Mouse (Mus musculus) liver, adult 10 weeks (tissue): Measurements from ENCODE around the gene Lce1m. TPM values are rescaled to one million over a fixed set of nuclear protein-coding genes. Genes with fewer than 3 reads are reported as not detected.

Experiments used
- polyA plus RNA-seq: library from polyadenylated mRNA; stranded (reverse); fragments of 350-450 nt; fragmentation: Illumina TruSeq; extraction: RNeasy Lipid Tissue Mini Kit (QIAGEN cat#74804); gene quantifications from one replicate; pipeline ENCODE4 v1.2.3, GENCODE M21; 2014; ENCODE audit warnings: low read depth, low replicate concordance

The Lce1m gene
- not detected for polyA plus RNA-seq

DNA sequence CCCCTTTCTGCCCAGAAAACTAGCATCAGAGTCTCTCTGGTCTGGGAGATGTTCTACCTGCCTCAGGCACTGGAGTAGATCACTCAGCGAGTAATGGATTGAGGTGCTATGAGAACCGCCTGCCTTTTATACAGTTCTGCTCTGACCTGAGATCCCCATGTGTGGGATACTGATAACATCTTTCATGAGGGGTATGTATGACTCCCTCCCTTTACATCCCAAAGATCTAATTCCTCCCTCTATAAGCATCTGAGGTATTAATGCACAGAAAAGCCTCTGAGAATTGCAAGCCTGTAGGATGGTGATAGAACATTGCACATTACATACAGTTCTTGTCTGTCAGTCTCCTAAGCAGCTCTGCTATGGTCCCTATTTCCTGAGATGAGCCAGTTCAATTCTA is at the start of gene Lce1m:
TSS of gene Lce1m (minus strand) at position 101 of the 400 bp plus-strand sequence.

DNA sequence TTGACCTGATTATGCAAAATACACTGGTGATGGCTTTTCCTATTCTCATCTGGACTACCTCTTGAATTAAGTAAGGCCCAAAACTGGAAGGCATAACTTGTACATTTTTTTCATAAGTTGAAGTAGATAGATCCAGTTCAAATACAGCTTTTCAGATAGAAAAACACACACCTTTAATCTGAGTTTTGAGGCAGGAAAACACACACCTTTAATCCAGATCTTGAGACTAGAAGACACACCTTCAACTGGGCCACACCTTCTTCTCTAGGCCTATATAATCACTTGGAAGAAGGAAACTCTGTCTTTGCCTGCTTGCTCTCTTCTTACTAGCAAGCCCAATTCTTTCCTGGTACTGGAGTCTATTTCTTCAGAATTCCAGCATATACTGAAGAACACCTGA is 49.7 kb upstream of the Lce1m start, which contains the start of gene Gm4858:
TSS of gene Gm4858 (plus strand) at position 301 of the 400 bp plus-strand sequence.

DNA sequence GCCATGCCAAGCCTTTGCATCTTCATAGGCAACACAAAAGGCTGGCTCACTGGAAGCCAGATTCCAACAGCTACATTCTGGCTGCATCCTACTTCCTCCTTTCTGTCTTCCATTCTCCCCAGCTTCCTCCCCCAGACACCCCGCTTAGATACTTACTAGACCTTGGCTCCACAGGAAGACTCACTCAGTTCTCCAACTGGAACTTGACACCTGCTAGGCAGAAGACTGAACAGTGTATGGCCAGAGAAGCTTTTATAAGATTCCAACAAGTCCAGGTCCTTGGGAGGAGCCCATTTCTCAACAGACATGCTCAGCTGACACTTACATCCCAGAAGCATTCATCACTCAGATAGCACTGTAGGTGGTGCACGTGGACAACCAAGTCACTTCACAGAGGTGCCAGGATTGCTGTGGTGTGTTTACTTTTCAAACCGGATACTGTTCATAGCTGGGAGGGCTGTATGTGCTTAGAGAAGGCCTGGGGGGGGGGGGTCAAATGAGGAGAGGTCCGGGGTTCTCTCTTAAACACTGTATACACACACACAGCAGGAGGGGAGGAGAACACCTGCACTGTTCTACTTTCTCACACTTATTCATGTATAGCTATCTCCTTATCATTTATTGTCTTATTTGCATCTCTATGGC is 3.3 kb downstream of the Lce1m start, which contains the start of gene Crct1:
TSS of gene Crct1 (minus strand) at position 228 of the 645 bp plus-strand sequence.

DNA sequence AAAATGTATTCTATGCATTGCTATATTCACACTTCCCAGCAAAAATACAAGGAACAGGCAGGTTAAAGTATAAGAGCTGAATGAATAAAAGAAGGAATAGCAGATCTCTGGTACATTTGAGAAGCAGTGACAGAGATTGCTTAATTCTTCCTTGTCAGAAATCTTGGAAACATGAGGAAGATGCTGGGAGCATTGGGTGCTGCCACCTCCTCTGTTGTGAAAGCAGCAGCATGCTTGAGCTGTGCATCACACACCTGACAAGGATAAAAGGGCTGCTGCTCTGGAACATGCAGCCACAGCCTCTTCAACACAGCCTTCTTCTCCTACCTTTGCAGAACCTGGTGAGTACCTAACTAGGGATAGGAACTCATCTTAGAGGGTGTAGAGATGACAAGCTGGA is 26.9 kb downstream of the Lce1m start, which contains the start of gene Lce3f:
TSS of gene Lce3f (plus strand) at position 301 of the 400 bp plus-strand sequence.

Other genes with a start within 250 kb of the Lce1m start
- not detected for gene Lce1i, start 240.2 kb downstream of the Lce1m start, polyA plus RNA-seq
- not detected for gene Lce1j, start 228.5 kb downstream of the Lce1m start, polyA plus RNA-seq
- gene Lce1k, start 211.2 kb downstream of the Lce1m start, polyA plus RNA-seq, result not detected
- not detected for gene Kprp, start 191.8 kb downstream of the Lce1m start, polyA plus RNA-seq
- gene Lce1l, start 167.8 kb downstream of the Lce1m start, polyA plus RNA-seq, result not detected
- not detected for gene 2310050C09Rik, start 148.8 kb downstream of the Lce1m start, polyA plus RNA-seq
- gene Lce3a, start 92.8 kb downstream of the Lce1m start, polyA plus RNA-seq, result not detected
- gene Lce3b, start 86.1 kb downstream of the Lce1m start, polyA plus RNA-seq, result not detected
- gene Lce3c, start 74.6 kb downstream of the Lce1m start, polyA plus RNA-seq, result not detected
- not detected for gene Lce3d, start 61.7 kb downstream of the Lce1m start, polyA plus RNA-seq
- gene Lce3e, start 52.0 kb downstream of the Lce1m start, polyA plus RNA-seq, result not detected
- gene Lce3f, start 26.8 kb downstream of the Lce1m start, polyA plus RNA-seq, result not detected
- not detected for gene Crct1, start 3.4 kb downstream of the Lce1m start, polyA plus RNA-seq
- gene Gm4858, start 49.8 kb upstream of the Lce1m start, polyA plus RNA-seq, result not detected
- not detected for gene Crnn, start 125.7 kb upstream of the Lce1m start, polyA plus RNA-seq
- gene Flg2, start 178.2 kb upstream of the Lce1m start, polyA plus RNA-seq, result not detected